Mouse (Mus musculus) cerebellum, adult 2 months (tissue): ENCODE data around the gene Prdx5.

ENCODE experiments used
- CTCF ChIP-seq: fragments of 200-500 bp; IDR thresholded peaks from 2 replicates; pipeline ENCODE4 v1.5.1; 2011; ENCODE audit warnings: low read depth, mild to moderate bottlenecking, control low read depth, low read length, moderate library complexity, borderline replicate concordance; ENCODE audit not compliant: insufficient read depth
- POLR2A ChIP-seq: fragments of 200-500 bp; IDR thresholded peaks from 2 replicates; pipeline ENCODE4 v1.6.1; 2011; ENCODE audit warnings: low read length, control low read depth, borderline replicate concordance; ENCODE audit not compliant: insufficient read depth

GRCm38 (mm10) chr19:6892512-6892911, 17.4 kb downstream of the Prdx5 start:
- no peak for TF ChIP-seq POLR2A
- TF ChIP-seq CTCF: no peak
